Mouse (Mus musculus): ENCODE measurements around the gene Git2. TPM values are rescaled to one million over a fixed set of nuclear protein-coding genes. Genes with fewer than 3 reads are reported as not detected.
A peak's percentile ranks its signal among the peaks of the same experiment; 100 is the strongest.

Git2 gene
- polyA plus RNA-seq, 1 experiment from 2014 or later = 29.9 TPM

DNA sequence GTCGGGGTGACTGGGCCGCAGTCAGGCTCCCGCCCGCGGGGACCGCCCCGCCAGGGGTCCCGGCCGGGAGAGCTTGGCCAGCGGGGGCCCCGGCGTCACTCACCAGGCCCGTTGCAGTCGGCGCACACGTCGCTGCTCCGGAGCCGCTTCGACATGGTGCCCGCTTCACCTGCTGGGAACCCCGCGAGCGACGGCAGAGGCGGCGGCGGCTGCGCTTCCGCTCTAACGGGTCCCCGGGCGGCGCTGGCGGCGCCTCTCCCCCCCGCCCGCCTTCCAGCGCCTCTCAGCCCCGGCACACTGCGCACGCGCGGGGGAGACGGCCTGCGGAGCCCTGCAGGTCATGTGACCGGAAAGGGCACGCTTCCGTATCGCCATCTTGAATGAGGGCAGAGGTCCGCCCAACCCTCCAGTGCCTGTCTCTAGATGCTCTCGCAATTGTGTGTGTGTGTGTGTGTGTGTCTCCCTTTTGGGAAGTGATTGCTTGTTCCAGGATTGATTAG, 2.1 kb downstream of the Git2 start:
- H3K27ac ChIP-seq (ENCODE audit: low read length) = peak overlapping the region; percentile 91
- H3K9ac ChIP-seq (ENCODE audit: low read depth, low read length) = peak overlapping the region; percentile 96
- H3K4me1 ChIP-seq (ENCODE audit: control insufficient read depth, insufficient read depth, low read length) = peaks cover 25% of the 10 kb centered on the region; the same call in 1 of the 2 replicates
- WGBS = under 1% methylated on average over 51 of the region's 52 CpGs
- ATAC-seq = peak; percentile 83
- H3K36me3 ChIP-seq (ENCODE audit: control insufficient read depth, insufficient read depth, low read length) = no peaks in the 10 kb centered on the region
- H3K9me3 ChIP-seq (ENCODE audit: control insufficient read depth, low read length) = no peaks in the 10 kb centered on the region
- peak overlapping the region; percentile 96 for H3K4me3 ChIP-seq (ENCODE audit: low read length)
- peak overlapping the region; percentile 91 for H3K4me2 ChIP-seq (ENCODE audit: low read depth, low read length)
- H3K27me3 ChIP-seq (replicated peaks; ENCODE audit: control insufficient read depth, insufficient read depth, low read length) = no peaks in the 10 kb centered on the region

DNA sequence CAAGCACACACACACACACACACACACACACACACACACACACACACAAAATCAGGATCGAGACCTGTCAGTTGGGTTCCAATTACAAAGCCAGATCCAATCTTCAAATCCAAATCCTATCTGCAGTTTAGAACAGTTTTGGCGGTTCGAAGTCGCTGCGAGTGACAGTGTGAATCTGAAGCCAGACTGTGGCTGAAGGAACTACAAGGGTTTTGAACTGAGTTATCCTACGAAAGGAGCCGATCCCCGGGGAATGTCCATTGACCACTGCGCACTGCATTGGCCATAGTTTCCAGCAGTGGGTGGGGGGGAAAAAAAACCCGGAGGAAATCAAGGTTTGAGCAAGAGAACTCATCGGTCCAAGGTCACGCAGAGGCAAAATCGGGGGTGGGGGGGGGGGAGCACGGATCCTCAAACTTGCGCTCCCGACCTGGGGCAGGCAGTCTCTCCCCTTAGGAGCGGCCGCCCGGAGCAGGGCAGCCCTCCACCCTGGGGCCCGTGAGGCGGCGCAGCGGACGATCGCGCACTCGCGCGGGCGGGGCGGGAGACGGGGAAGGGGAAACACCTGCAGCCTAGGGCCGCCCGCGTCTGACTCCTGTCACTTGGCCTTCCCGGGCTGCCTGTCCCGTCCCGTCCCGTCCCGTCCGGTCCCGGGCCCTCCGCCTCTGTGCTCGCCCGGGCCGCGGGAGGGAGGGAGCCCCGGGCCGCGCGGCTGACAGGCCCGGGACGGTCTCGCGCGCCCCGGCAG, 2.7 kb downstream of the Git2 start:
- 1% methylated on average over 54 of the region's 57 CpGs for WGBS
- Histone ChIP-seq H3K9me3 (ENCODE audit: control insufficient read depth, low read length) (no peaks in the 10 kb centered on the region), H3K27me3 (replicated peaks; ENCODE audit: control insufficient read depth, insufficient read depth, low read length) (no peaks in the 10 kb centered on the region), H3K9ac (ENCODE audit: low read depth, low read length) (peak overlapping the region; percentile 96), H3K4me3 (ENCODE audit: low read length) (peak overlapping the region; percentile 96), H3K36me3 (ENCODE audit: control insufficient read depth, insufficient read depth, low read length) (no peaks in the 10 kb centered on the region), H3K4me2 (ENCODE audit: low read depth, low read length) (peak overlapping the region; percentile 84), H3K4me1 (ENCODE audit: control insufficient read depth, insufficient read depth, low read length) (peaks cover 25% of the 10 kb centered on the region; the same call in 1 of the 2 replicates), H3K27ac (ENCODE audit: low read length) (peak overlapping the region; percentile 77)
- ATAC-seq = peak; percentile 56

DNA sequence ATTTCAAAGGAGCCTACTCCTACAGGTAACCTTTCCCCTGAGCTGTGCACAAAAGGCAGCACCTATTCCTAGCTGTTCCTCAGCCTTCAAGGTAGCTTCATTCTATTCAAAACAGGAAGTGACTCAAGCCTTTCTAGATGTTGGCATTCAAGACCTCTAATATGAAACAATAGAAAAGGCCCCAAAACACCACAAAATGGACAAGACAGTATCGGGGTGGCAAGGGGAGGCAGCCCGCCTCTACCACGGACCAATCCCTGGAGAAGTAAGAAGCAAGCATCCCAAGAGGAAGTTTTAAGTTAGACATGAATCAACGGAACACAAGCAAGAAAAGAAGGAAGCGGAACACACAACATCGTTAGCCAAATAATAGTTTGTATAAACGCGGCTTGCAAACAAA, 3.5 kb downstream of the Git2 start:
- Histone ChIP-seq H3K9me3 (ENCODE audit: control insufficient read depth, low read length) (no peaks in the 10 kb centered on the region), H3K27ac (ENCODE audit: low read length) (no peak overlapping the region), H3K4me1 (ENCODE audit: control insufficient read depth, insufficient read depth, low read length) (peaks cover 25% of the 10 kb centered on the region; the same call in 1 of the 2 replicates), H3K9ac (ENCODE audit: low read depth, low read length) (peak overlapping the region; percentile 96; the same call in 1 of the 2 replicates), H3K4me2 (ENCODE audit: low read depth, low read length) (peak overlapping the region; percentile 84), H3K36me3 (ENCODE audit: control insufficient read depth, insufficient read depth, low read length) (no peaks in the 10 kb centered on the region), H3K27me3 (replicated peaks; ENCODE audit: control insufficient read depth, insufficient read depth, low read length) (no peaks in the 10 kb centered on the region), H3K4me3 (ENCODE audit: low read length) (peak overlapping the region; percentile 96)
- WGBS = 79% methylated on average over 8 of the region's 8 CpGs
- ATAC-seq = no peak

DNA sequence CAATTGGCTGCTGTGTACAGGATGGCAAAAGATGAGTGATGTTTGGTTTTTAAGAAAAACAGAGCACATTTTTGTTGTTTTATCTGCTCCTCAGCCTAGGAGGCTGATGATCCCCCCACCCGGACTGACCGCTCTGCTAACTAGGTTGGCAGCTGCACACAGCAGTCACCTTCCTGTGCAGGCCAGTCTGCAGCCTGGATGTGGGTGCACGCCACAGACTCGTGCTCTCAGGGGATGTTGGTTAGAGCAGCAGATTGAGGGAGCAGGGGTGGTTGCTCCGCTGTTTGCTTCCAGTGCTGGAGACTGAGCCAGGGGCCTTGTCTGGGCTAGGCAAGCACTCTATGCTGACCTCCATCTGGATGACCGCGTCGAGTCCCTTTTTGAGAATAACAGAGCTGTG, 5.5 kb downstream of the Git2 start:
- H3K4me1 ChIP-seq (ENCODE audit: control insufficient read depth, insufficient read depth, low read length) = peaks cover 13% of the 10 kb centered on the region; the same call in 1 of the 2 replicates
- H3K9ac ChIP-seq (ENCODE audit: low read depth, low read length) = no peak overlapping the region
- no peaks in the 10 kb centered on the region for H3K9me3 ChIP-seq (ENCODE audit: control insufficient read depth, low read length)
- H3K27me3 ChIP-seq (replicated peaks; ENCODE audit: control insufficient read depth, insufficient read depth, low read length) = no peaks in the 10 kb centered on the region
- no peak overlapping the region for H3K4me2 ChIP-seq (ENCODE audit: low read depth, low read length)
- H3K27ac ChIP-seq (ENCODE audit: low read length) = no peak overlapping the region
- H3K36me3 ChIP-seq (ENCODE audit: control insufficient read depth, insufficient read depth, low read length) = peaks cover 5% of the 10 kb centered on the region; the same call in 1 of the 2 replicates
- no peak overlapping the region for H3K4me3 ChIP-seq (ENCODE audit: low read length)
- ATAC-seq = no peak
- 91% methylated on average over 8 of the region's 8 CpGs for WGBS

DNA sequence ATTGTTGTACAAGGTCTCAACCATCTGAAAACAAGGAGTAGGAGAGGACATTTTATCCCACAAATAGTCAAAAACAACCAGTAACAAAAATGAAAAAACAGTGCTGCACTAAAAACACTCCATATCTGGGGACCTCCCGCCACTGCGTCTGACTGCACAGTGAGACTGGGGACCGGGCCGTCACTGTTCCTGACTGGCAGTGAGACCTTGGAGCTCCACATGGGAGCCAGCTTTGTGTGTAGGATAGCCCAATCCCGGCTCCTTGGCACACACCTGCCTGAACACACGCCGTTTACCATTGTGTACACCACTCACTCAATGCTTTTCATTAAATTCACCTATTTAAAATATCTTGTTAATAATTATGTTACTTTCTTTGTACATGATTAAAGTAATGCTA, 8.1 kb downstream of the Git2 start:
- Histone ChIP-seq H3K4me2 (ENCODE audit: low read depth, low read length) (no peak overlapping the region), H3K9ac (ENCODE audit: low read depth, low read length) (no peak overlapping the region), H3K4me1 (ENCODE audit: control insufficient read depth, insufficient read depth, low read length) (peaks cover 8% of the 10 kb centered on the region; the same call in 1 of the 2 replicates), H3K4me3 (ENCODE audit: low read length) (no peak overlapping the region), H3K27me3 (replicated peaks; ENCODE audit: control insufficient read depth, insufficient read depth, low read length) (no peaks in the 10 kb centered on the region), H3K9me3 (ENCODE audit: control insufficient read depth, low read length) (no peaks in the 10 kb centered on the region), H3K27ac (ENCODE audit: low read length) (no peak overlapping the region), H3K36me3 (ENCODE audit: control insufficient read depth, insufficient read depth, low read length) (peaks cover 5% of the 10 kb centered on the region; the same call in 1 of the 2 replicates)
- WGBS = 89% methylated on average over 7 of the region's 7 CpGs
- no peak for ATAC-seq

DNA sequence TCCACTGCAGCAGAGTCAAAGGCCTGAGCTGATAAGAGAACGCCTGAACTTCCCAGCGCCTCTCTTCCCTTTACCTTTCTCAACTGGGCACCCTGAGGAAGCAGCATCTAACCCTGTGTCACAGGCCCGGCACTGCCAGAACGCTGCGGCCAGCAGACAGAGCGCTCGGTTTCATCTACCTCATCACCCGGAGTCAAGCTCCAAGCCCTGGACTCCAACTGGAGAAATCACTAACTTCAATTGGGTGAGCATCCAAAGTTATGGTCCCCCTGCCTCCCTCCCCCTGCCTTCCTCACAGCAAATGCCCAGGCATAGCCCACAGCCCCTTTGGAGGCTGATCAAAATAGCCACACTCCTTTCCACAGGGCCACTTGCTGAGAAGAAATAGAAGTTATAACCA, 8.6 kb downstream of the Git2 start:
- 91% methylated on average over 8 of the region's 8 CpGs for WGBS
- Histone ChIP-seq H3K27me3 (replicated peaks; ENCODE audit: control insufficient read depth, insufficient read depth, low read length) (no peaks in the 10 kb centered on the region), H3K9me3 (ENCODE audit: control insufficient read depth, low read length) (no peaks in the 10 kb centered on the region), H3K27ac (ENCODE audit: low read length) (no peak overlapping the region), H3K9ac (ENCODE audit: low read depth, low read length) (no peak overlapping the region), H3K4me3 (ENCODE audit: low read length) (no peak overlapping the region), H3K36me3 (ENCODE audit: control insufficient read depth, insufficient read depth, low read length) (peaks cover 5% of the 10 kb centered on the region; the same call in 1 of the 2 replicates), H3K4me2 (ENCODE audit: low read depth, low read length) (no peak overlapping the region), H3K4me1 (ENCODE audit: control insufficient read depth, insufficient read depth, low read length) (peaks cover 3% of the 10 kb centered on the region; the same call in 1 of the 2 replicates)
- no peak for ATAC-seq

DNA sequence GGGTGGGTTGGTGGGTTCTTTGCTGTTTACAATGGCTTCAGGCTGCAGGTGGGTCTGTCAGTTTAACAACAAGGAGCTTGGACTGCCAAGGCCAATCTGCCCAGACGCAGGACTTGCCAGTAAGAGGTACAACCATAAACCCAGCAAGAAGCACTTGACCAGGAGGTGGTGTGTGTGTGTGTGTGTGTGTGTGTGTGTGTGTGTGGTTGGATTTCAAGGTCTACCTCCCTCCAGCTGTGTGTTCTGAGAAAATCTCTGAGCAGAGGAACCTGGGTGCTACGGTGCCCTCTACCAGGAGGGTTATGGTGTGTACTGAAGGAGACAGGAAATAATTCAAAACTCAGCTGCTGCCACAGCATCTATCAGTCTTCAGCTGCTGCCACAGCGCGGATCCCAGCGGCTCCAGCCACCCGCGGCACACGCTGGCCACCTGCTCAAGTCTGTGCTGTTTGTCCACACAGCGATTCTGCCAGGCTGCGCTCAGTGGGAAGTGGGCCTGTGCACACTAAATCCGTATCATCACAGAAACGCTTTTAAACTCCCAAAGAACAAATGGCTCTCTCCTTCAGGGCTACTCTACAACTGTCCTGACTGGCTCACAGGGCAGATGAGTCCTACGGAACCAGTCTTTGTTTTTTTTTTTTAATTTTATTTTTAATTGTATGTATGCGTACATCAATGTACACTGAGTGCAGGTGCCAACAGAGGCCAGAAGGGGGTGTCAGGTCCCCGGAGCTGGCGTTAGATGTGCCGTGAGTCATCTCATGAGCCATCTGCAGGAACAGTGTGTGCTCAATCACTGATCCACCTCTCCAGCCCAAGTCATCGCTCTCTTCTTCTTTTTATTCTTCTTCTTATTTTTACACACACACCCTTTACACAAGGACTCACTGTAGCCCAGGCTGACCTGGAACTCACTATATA, 10.2 kb downstream of the Git2 start:
- Histone ChIP-seq H3K4me1 (ENCODE audit: control insufficient read depth, insufficient read depth, low read length) (no peaks in the 10 kb centered on the region), H3K4me3 (ENCODE audit: low read length) (no peak overlapping the region), H3K9me3 (ENCODE audit: control insufficient read depth, low read length) (no peaks in the 10 kb centered on the region), H3K27me3 (replicated peaks; ENCODE audit: control insufficient read depth, insufficient read depth, low read length) (no peaks in the 10 kb centered on the region), H3K27ac (ENCODE audit: low read length) (no peak overlapping the region), H3K36me3 (ENCODE audit: control insufficient read depth, insufficient read depth, low read length) (peaks cover 5% of the 10 kb centered on the region; the same call in 1 of the 2 replicates), H3K4me2 (ENCODE audit: low read depth, low read length) (no peak overlapping the region), H3K9ac (ENCODE audit: low read depth, low read length) (no peak overlapping the region)
- no peak for ATAC-seq
- 88% methylated on average over 18 of the region's 18 CpGs for WGBS

DNA sequence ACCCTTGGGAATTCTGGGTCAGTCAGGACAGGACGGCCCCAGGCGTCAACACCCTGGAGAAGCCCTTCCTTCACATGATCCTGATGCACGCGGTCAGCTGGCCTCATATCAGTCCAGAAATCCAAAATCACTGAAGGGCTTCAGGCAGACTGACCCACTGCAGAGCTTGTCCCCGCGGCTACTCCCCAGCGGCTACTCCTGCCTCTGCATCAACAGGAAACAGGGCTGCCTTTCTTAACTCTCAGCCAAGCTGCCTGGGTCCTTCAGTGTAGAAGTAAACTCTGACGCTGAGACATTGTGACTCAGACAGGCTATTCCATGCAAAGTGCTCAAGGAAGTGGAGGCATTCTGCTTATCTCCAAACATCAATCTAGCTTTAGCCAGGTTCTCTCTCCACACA, 13.3 kb downstream of the Git2 start:
- H3K9me3 ChIP-seq (ENCODE audit: control insufficient read depth, low read length) = no peaks in the 10 kb centered on the region
- no peaks in the 10 kb centered on the region for H3K27me3 ChIP-seq (replicated peaks; ENCODE audit: control insufficient read depth, insufficient read depth, low read length)
- WGBS = 86% methylated on average over 8 of the region's 8 CpGs
- no peak for ATAC-seq
- no peak overlapping the region for H3K27ac ChIP-seq (ENCODE audit: low read length)
- H3K4me1 ChIP-seq (ENCODE audit: control insufficient read depth, insufficient read depth, low read length) = no peaks in the 10 kb centered on the region
- peaks cover 5% of the 10 kb centered on the region; the same call in 1 of the 2 replicates for H3K36me3 ChIP-seq (ENCODE audit: control insufficient read depth, insufficient read depth, low read length)
- no peak overlapping the region for H3K9ac ChIP-seq (ENCODE audit: low read depth, low read length)
- H3K4me3 ChIP-seq (ENCODE audit: low read length) = no peak overlapping the region
- no peak overlapping the region for H3K4me2 ChIP-seq (ENCODE audit: low read depth, low read length)

DNA sequence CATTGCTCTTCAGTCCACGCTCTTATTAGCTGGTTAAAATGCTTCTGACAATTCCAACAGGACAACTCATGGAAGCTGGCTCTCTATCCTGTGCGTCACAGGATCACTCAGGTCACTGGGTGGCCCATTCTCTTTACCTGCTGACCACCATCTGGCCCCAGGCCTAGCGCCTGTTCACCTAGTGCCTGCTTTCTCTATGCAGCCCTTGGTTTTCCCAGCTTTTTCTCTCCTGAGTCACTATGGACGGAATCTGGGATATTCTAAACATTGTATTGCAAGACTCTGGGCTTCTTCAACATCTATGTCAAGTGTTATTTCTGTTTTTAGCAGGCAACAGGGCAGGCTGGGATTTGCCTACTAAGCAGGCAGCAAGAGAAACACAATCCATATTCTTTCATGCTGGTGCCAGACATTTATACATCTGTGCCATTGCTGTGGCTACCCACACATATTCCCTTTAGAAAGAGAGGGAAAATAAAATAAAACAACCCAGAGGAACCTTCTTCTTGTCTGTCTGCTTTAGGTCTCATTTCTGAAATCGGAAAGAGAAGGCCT, 15.7 kb downstream of the Git2 start:
- H3K9ac ChIP-seq (ENCODE audit: low read depth, low read length) = no peak overlapping the region
- H3K4me2 ChIP-seq (ENCODE audit: low read depth, low read length) = no peak overlapping the region
- H3K4me1 ChIP-seq (ENCODE audit: control insufficient read depth, insufficient read depth, low read length) = no peaks in the 10 kb centered on the region
- H3K27ac ChIP-seq (ENCODE audit: low read length) = no peak overlapping the region
- no peaks in the 10 kb centered on the region for H3K27me3 ChIP-seq (replicated peaks; ENCODE audit: control insufficient read depth, insufficient read depth, low read length)
- no peak for ATAC-seq
- H3K9me3 ChIP-seq (ENCODE audit: control insufficient read depth, low read length) = no peaks in the 10 kb centered on the region
- WGBS = 92% methylated on average over 5 of the region's 5 CpGs
- peaks cover 8% of the 10 kb centered on the region; the same call in 1 of the 2 replicates for H3K36me3 ChIP-seq (ENCODE audit: control insufficient read depth, insufficient read depth, low read length)
- no peak overlapping the region for H3K4me3 ChIP-seq (ENCODE audit: low read length)

All from intestine, embryonic 16.5 days (tissue).